Mouse (Mus musculus) heart, adult 2 months (tissue): ENCODE results near the gene Lhx6. TPM values are rescaled to one million over a fixed set of nuclear protein-coding genes. Genes with fewer than 3 reads are reported as not detected.

Experiments
- DNase-seq, 2 experiments: peaks; one replicate each; pipeline ENCODE4 v3.0.0; 2021
- H3K27ac ChIP-seq: fragments of 200-600 bp; 2 replicates; pipeline ENCODE4 v1.8.1; 2022
- H3K27me3 ChIP-seq: fragments of 200-500 bp; 2 replicates; pipeline ENCODE4 v1.6.1; 2012; ENCODE audit warnings: mild to moderate bottlenecking, low read length, inconsistent platforms, mixed read lengths; ENCODE audit not compliant: control insufficient read depth, insufficient read depth
- H3K36me3 ChIP-seq: fragments of 200-500 bp; 2 replicates; pipeline ENCODE4 v1.6.1; 2012; ENCODE audit warnings: low read length, inconsistent platforms; ENCODE audit not compliant: control insufficient read depth, insufficient read depth
- H3K4me1 ChIP-seq: fragments of 200-500 bp; 2 replicates; pipeline ENCODE4 v1.6.1; 2011; ENCODE audit warnings: low read length; ENCODE audit not compliant: control insufficient read depth, insufficient read depth
- H3K4me3 ChIP-seq: fragments of 200-600 bp; 2 replicates; pipeline ENCODE4 v1.8.1; 2022
- H3K79me2 ChIP-seq: fragments of 200-500 bp; replicated peaks from 2 replicates; pipeline ENCODE4 v1.6.1; 2012; ENCODE audit warnings: mild to moderate bottlenecking, inconsistent platforms, low read length, moderate library complexity, mixed read lengths; ENCODE audit not compliant: control insufficient read depth, insufficient read depth
- H3K9ac ChIP-seq: fragments of 200-500 bp; 2 replicates; pipeline ENCODE4 v1.6.1; 2012; ENCODE audit warnings: low read depth, mild to moderate bottlenecking, control low read depth, inconsistent platforms, low read length, mixed read lengths
- CTCF ChIP-seq: fragments of 200-600 bp; IDR thresholded peaks from 2 replicates; pipeline ENCODE4 v1.8.1; 2022; ENCODE audit warnings: antibody characterized with exemption, mild to moderate bottlenecking, moderate library complexity
- EP300 ChIP-seq: fragments of 200-500 bp; IDR thresholded peaks from 2 replicates; pipeline ENCODE4 v1.6.1; 2011; ENCODE audit warnings: low read depth, low read length, control low read depth; ENCODE audit not compliant: insufficient read depth
- POLR2A ChIP-seq: fragments of 200-500 bp; IDR thresholded peaks from 2 replicates; pipeline ENCODE4 v1.6.1; 2011; ENCODE audit warnings: mild to moderate bottlenecking, low read depth, low read length, control low read depth; ENCODE audit not compliant: insufficient read depth
- WGBS: fragments of 180-500 bp; shearing (Covaris S2); methylation state at CpG from one replicate; pipeline ENCODE4 v1.1.7; 2018; 5-methylcytosine and 5-hydroxymethylcytosine counted together
- intact Hi-C: fragments of 180-260 bp; cut with DNase I; formaldehyde crosslinking; loops from one replicate; pipeline ENCODE4 v1.15.1; 2025
- polyA plus RNA-seq: library from polyadenylated mRNA; depleted of rRNA; stranded (reverse); fragments of >200 nt; gene quantifications from 2 replicates; pipeline ENCODE4 v1.2.3, GENCODE M21; 2012
- total RNA-seq, 2 experiments: library from RNA; stranded (reverse); gene quantifications; 2 replicates each; pipeline ENCODE4 v1.2.3; 2021

The Lhx6 gene
- total and polyA plus RNA-seq, 3 experiments, result 2.0 to 4.7 (median 3.2) TPM

GRCm38 (mm10) chr2:36098021-36098420 lies 7.2 kb downstream of the Lhx6 start:
- TF ChIP-seq CTCF (no peak), POLR2A (no peak), EP300 (no peak)
- Histone ChIP-seq H3K27me3 (peaks cover 2% of the 10 kb centered on the region; the same call in 1 of the 2 replicates), H3K9ac (no peak overlapping the region), H3K4me3 (no peak overlapping the region), H3K79me2 (no peaks in the 10 kb centered on the region), H3K4me1 (0 out of 2 replicates have a peak, but pooled peaks cover 1% of the 10 kb centered on the region), H3K27ac (no peak overlapping the region), H3K36me3 (no peaks in the 10 kb centered on the region)
- no peak for DNase-seq
- WGBS, result 42% methylated on average over 5 of the region's 5 CpGs
- intact Hi-C loops, result no loop called here

DNA sequence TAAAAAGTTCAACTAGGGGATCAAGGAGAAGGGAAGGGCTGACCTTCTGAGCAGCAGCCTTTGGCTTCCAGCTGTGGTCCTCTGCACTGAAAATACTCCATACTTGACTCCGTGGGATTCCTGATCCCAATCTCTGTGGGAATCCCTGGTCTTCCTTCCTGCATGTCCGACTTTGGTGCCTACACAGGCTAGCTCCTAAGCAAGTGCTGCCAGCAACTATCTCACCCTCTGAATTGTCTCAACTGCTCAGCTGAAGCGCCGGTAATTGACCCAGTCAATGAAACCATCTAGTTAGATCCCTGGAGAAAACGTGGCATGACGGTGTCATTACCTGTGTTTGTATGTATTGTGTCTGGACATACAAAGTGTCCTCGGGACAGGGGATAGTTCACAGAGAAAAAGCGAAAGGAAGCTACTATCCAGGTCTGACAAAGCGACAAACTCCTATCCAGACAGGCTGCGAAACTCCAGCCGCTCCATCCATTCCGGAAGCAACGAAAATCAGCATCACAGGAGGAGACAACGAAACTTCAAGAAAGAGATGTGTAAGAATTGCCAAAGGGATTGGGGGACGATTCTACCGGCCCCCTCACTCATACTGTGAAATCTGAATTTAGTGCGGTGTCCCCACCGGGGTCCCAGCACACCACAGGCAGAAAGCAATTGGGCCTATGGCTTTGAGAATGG lies 7.9 kb downstream of the Lhx6 start:
- no peak overlapping the region for H3K27ac ChIP-seq
- no peak overlapping the region for H3K9ac ChIP-seq
- 28% methylated on average over 18 of the region's 18 CpGs for WGBS
- no peak overlapping the region for H3K4me3 ChIP-seq
- H3K27me3 ChIP-seq, result no peaks in the 10 kb centered on the region; the same call in 1 of the 2 replicates
- no peak for DNase-seq
- no peaks in the 10 kb centered on the region for H3K79me2 ChIP-seq
- no peak for TF ChIP-seq CTCF
- TF ChIP-seq POLR2A, result no peak
- TF ChIP-seq EP300, result no peak
- intact Hi-C loops, result no loop called here
- H3K36me3 ChIP-seq, result no peaks in the 10 kb centered on the region
- 0 out of 2 replicates have a peak, but pooled peaks cover 1% of the 10 kb centered on the region for H3K4me1 ChIP-seq

GRCm38 (mm10) chr2:36093914-36094475 lies 11.2 kb downstream of the Lhx6 start:
- Histone ChIP-seq H3K36me3 (no peaks in the 10 kb centered on the region), H3K4me1 (no peaks in the 10 kb centered on the region), H3K9ac (no peak overlapping the region), H3K27ac (no peak overlapping the region), H3K79me2 (no peaks in the 10 kb centered on the region), H3K4me3 (no peak overlapping the region), H3K27me3 (peaks cover 6% of the 10 kb centered on the region)
- no peak for DNase-seq
- TF ChIP-seq EP300, result no peak
- TF ChIP-seq CTCF, result no peak
- no peak for TF ChIP-seq POLR2A
- intact Hi-C loops, result no loop called here
- 32% methylated on average over 31 of the region's 31 CpGs for WGBS

GRCm38 (mm10) chr2:36093301-36093700 lies 11.9 kb downstream of the Lhx6 start:
- no peak overlapping the region for H3K9ac ChIP-seq
- intact Hi-C loops, result no loop called here
- DNase-seq, result no peak
- no peak overlapping the region for H3K27ac ChIP-seq
- H3K36me3 ChIP-seq, result no peaks in the 10 kb centered on the region
- WGBS, result 57% methylated on average over 7 of the region's 7 CpGs
- no peaks in the 10 kb centered on the region for H3K4me1 ChIP-seq
- H3K27me3 ChIP-seq, result peaks cover 6% of the 10 kb centered on the region
- no peaks in the 10 kb centered on the region for H3K79me2 ChIP-seq
- H3K4me3 ChIP-seq, result no peak overlapping the region
- TF ChIP-seq POLR2A, result no peak
- TF ChIP-seq CTCF, result no peak
- TF ChIP-seq EP300, result no peak

GRCm38 (mm10) chr2:36092748-36093147 lies 12.5 kb downstream of the Lhx6 start:
- no peaks in the 10 kb centered on the region for H3K79me2 ChIP-seq
- 31% methylated on average over 4 of the region's 4 CpGs for WGBS

More at GRCm38 (mm10) chr2:36092748-36093147, 12.5 kb downstream of the Lhx6 start:
- H3K4me1 ChIP-seq, result no peaks in the 10 kb centered on the region
- H3K9ac ChIP-seq, result no peak overlapping the region
- intact Hi-C loops, result no loop called here
- peaks cover 6% of the 10 kb centered on the region for H3K27me3 ChIP-seq
- TF ChIP-seq CTCF (no peak), EP300 (no peak), POLR2A (no peak)
- H3K27ac ChIP-seq, result no peak overlapping the region
- no peak overlapping the region for H3K4me3 ChIP-seq
- DNase-seq, result no peak
- H3K36me3 ChIP-seq, result no peaks in the 10 kb centered on the region
